Mouse (Mus musculus): ENCODE results near the gene Plscr5.

DNA sequence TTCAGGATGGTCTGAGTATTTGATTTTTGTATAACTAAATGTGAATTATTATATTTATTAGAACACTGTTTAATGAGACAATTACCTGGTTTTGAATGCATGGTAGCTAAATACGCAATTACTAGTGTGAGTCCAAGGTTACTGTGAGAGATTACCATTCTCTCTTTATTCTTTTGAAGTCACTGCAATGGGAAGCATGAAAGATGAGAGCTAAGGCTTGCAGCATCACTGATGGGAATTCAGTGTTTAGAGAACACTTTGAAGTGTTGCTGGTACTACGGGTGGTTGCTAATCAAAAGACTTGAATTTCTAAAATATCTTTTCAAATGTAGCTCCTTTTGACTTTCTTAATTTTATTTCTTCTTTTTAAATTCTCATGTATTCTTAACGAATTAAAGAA lies 17.1 kb downstream of the Plscr5 start:
- TF ChIP-seq CTCF (IDR thresholded peaks at IDR 0.05; ENCODE audit: control insufficient read depth, insufficient read depth, insufficient read length) = no peak
- TF ChIP-seq MAX (IDR thresholded peaks at IDR 0.05) = no peak
- no peak for TF ChIP-seq USF1 (IDR thresholded peaks at IDR 0.05; ENCODE audit: low read depth)

All from C2C12 (cell line).